Mouse (Mus musculus) bone marrow macrophage, adult 2 months (primary cell): ENCODE measurements around the gene Olfr1426. TPM values are rescaled to one million over a fixed set of nuclear protein-coding genes. Genes with fewer than 3 reads are reported as not detected.
"Not testable (repeated sequence)": the region's sequence is repeated elsewhere in the genome, so short reads cannot be mapped to it uniquely, and the experiment has no call there.

ENCODE experiments used
- H3K27ac ChIP-seq: 2 replicates; pipeline ENCODE4 v1.5.1; 2012; ENCODE audit warnings: low read depth, low read length; ENCODE audit not compliant: insufficient read depth
- H3K4me1 ChIP-seq: 2 replicates; pipeline ENCODE4 v1.6.1; 2012; ENCODE audit warnings: low read length; ENCODE audit not compliant: control insufficient read depth, insufficient read depth
- H3K4me3 ChIP-seq: 2 replicates; pipeline ENCODE4 v1.5.1; 2012; ENCODE audit warnings: mild to moderate bottlenecking, low read length, moderate library complexity; ENCODE audit not compliant: insufficient read depth
- CTCF ChIP-seq: IDR thresholded peaks from 2 replicates; pipeline ENCODE4 v1.5.1; 2012; ENCODE audit warnings: low read depth, mild to moderate bottlenecking, low read length, moderate library complexity
- POLR2A ChIP-seq: IDR thresholded peaks from 2 replicates; pipeline ENCODE4 v1.6.1; 2012; ENCODE audit warnings: mild to moderate bottlenecking, low read depth, low read length, borderline replicate concordance
- polyA plus RNA-seq: library from polyadenylated mRNA; stranded (reverse); fragments of >200 nt; gene quantifications from 2 replicates; pipeline ENCODE4 v1.2.4, GENCODE M21; 2012; ENCODE audit not compliant: missing spikeins, insufficient read depth, insufficient read length

The Olfr1426 gene
- not detected in 2 replicates for polyA plus RNA-seq

GRCm38 (mm10) chr19:12091913-12092312 lies at the start of gene Olfr1426:
Gene Olfr1426, minus strand, starts transcription at chr19:12092013.
- TF ChIP-seq POLR2A (no peak), CTCF (no peak)
- H3K4me1 ChIP-seq: no peaks in the 10 kb centered on the region
- no peak within 1 kb of the TSS for H3K4me3 ChIP-seq
- H3K27ac ChIP-seq: no peak within 1 kb of the TSS

- no peak overlapping the region for H3K4me3 ChIP-seq
- no peaks in the 10 kb centered on the region for H3K4me1 ChIP-seq
- TF ChIP-seq POLR2A (no peak), CTCF (no peak)
- H3K27ac ChIP-seq: no peak overlapping the region
Observed at GRCm38 (mm10) chr19:12134289-12134688, 42.5 kb upstream of the Olfr1426 start.

DNA sequence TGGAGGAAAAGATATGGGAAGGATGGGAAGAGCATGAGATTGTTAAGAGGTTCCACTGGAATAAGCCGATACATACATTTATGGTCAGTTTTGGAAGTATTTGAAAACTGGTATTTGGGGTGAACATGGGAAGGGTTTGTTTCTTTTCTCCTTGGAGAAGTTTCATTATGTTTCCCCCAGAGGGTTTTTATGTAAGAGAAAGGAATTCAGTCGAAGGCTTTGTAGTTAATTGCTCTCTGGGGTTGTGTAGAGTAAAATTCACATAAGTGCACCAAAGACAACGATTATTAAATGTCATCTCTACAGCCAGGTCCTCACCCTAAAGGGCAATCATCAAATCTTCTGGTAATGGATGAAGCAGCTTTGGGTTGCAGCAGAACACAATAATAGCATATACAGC lies 31.3 kb upstream of the Olfr1426 start, which contains the start of gene Olfr76:
TSS of gene Olfr76 (minus strand) at position 101 of the 400 bp plus-strand sequence.
- H3K4me1 ChIP-seq: no peaks in the 10 kb centered on the region
- no peak within 1 kb of the TSS for H3K4me3 ChIP-seq
- TF ChIP-seq POLR2A: no peak
- TF ChIP-seq CTCF: no peak
- no peak within 1 kb of the TSS for H3K27ac ChIP-seq

DNA sequence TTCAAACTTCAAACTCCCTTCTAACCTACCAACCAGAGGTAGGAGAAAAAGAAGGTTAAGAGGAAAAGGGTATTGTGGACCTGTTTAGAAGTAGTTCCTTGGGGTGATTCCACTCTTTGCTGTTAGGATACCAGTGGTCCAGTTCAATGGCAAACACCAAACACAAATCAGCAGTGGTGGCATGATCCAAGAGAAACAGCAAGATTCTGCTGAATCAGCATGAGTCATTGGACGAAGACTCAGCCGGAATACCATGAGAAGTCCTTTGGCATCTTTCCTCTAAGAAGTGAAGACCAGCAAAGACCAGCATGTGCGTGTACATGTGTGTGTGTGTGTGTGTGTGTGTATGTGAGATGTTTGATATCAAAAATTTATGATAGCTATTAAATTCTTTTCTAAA lies 24.7 kb upstream of the Olfr1426 start:
- H3K4me3 ChIP-seq: no peak overlapping the region
- no peak overlapping the region for H3K27ac ChIP-seq
- no peaks in the 10 kb centered on the region for H3K4me1 ChIP-seq
- TF ChIP-seq CTCF: no peak

DNA sequence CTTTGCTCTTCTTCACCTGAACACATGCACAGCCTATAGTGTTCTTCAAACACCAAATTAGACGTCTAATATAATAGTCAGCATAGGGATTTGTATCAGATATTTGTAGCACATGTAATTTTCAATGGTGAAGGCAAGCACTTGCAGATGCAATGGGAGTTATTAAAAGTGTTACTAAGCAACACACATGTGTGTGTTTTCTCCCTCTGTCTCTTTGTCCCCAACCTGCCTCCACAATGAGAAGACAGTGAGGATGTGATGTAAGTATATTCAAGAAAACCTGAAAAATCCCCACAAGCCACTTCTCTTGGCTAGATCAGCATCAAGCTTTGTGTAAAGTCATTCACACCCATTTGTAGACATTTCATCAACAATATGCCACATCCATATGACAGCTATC lies 24.0 kb upstream of the Olfr1426 start, which contains the start of gene Olfr1428:
TSS of gene Olfr1428 (minus strand) at position 101 of the 400 bp plus-strand sequence.
- Histone ChIP-seq H3K4me3 (no peak within 1 kb of the TSS), H3K27ac (no peak within 1 kb of the TSS), H3K4me1 (no peaks in the 10 kb centered on the region)
- TF ChIP-seq POLR2A: no peak
- TF ChIP-seq CTCF: no peak

DNA sequence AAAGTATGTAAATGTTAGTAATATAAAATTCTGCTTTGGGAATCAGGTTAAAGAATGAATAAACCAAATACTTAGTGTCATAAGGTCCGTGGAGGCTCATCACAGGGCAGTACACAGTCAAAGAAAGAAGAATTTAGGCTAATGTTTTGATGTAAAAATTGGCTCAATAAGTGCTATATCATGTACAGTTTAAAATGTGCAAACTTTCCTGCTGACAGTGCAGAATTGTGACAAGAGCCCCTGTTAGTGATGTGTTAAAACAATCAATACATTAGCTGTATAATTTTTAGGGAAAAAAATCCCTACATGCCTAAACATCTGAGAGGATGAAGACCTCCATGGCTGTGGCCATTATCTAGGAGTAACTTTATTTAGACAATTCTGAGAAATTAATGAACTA lies 22.0 kb upstream of the Olfr1426 start:
- Histone ChIP-seq H3K27ac (no peak overlapping the region), H3K4me3 (no peak overlapping the region), H3K4me1 (no peaks in the 10 kb centered on the region)
- TF ChIP-seq CTCF (no peak), POLR2A (no peak)

DNA sequence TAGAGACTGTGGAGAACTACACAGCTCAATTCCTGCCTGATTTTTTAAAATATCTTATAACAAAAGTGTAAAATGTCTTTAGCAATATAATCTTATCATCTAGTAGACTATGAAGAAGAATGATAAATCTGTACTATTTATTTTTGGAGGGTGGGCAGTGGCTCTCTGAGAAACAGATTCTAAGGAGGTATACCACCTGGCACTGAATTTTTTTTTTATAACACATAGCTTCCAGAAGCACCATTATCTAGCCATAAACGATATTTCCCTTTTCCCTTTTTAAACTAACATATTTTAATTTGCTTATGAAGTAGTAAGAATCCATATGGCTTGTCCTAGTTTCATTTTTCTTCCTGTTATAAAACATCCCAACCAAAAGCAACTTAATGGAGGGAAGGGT lies 12.7 kb upstream of the Olfr1426 start:
- Histone ChIP-seq H3K4me1 (no peaks in the 10 kb centered on the region), H3K27ac (no peak overlapping the region), H3K4me3 (no peak overlapping the region)
- TF ChIP-seq CTCF (no peak), POLR2A (no peak)

DNA sequence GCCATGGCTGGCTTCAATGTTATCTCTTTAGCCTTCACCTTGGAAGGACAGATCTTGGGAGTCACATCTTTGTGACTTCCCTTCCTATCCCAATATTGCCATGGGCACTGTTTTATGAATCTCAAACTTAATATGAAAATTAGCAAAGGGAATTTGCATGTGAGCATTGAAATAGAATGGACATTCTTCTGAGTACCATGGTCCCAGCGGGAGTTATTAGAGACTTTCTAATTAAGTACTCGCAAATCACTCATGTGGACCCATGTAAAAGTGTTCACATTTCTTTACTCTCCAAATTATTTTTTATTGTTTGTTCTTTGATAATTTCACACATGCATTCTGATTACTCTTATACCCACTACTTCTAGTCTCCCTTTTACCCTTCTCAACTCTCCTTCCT lies 11.4 kb upstream of the Olfr1426 start, which contains the start of gene Olfr1427:
TSS of gene Olfr1427 (minus strand) at position 101 of the 400 bp plus-strand sequence.
- Histone ChIP-seq H3K27ac (no peak within 1 kb of the TSS), H3K4me1 (no peaks in the 10 kb centered on the region), H3K4me3 (no peak within 1 kb of the TSS)
- TF ChIP-seq CTCF: no peak
- TF ChIP-seq POLR2A: no peak

DNA sequence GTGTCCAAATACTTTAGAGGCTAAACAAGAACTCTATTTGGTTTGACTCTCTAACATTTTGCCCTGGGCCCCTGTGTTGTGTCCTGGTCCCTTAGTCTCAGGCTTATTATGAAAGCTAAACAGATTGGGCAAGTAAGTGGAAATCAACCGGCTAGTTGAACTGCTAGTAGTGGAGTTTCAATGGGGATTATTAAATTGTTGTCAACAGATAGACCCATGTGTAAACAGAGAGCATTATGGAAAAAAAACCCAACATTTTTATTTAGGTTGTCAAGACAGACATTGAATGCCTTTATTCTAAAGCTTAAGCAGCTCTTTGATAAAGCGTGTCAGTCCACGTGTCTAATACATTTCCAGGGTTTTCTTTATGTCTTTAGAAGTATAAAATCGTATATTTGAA lies 14.2 kb downstream of the Olfr1426 start, which contains the start of gene Olfr1425:
TSS of gene Olfr1425 (minus strand) at position 101 of the 400 bp plus-strand sequence.
- not testable (repeated sequence) for H3K27ac ChIP-seq, H3K4me1 ChIP-seq, H3K4me3 ChIP-seq

GRCm38 (mm10) chr19:12069546-12069945 lies 22.3 kb downstream of the Olfr1426 start:
- H3K4me1 ChIP-seq, H3K4me3 ChIP-seq, H3K27ac ChIP-seq: not testable (repeated sequence)

DNA sequence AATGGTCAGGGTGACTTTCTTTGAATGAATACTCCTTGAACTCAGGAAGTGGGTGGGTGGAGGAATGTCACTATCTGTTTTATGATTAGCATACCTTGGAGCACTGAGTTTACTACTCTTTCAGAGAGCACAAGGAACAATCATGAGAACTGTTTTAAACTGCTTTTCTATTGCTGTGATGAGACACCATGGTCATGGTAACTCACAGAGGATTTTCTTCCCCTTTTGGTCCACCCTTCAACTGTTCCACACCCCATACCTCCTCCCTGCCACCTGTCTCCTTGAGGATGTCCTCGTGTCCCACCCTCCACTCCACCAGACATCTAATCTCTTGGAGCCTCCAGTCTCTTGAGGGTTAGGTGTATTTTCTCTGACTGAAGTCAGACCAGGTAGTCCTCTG lies 24.0 kb downstream of the Olfr1426 start:
- not testable (repeated sequence) for H3K4me3 ChIP-seq, H3K4me1 ChIP-seq, H3K27ac ChIP-seq

GRCm38 (mm10) chr19:12062582-12062981 lies 29.2 kb downstream of the Olfr1426 start, which contains the start of gene Olfr1424:
Gene Olfr1424, minus strand, starts transcription at chr19:12062682.
- H3K27ac ChIP-seq, H3K4me1 ChIP-seq, H3K4me3 ChIP-seq: not testable (repeated sequence)
